Mouse (Mus musculus): ENCODE results near the gene Itpr3. TPM values are rescaled to one million over a fixed set of nuclear protein-coding genes. Genes with fewer than 3 reads are reported as not detected.

The Itpr3 gene
- polyA plus RNA-seq, 1 experiment = 42.0 TPM

- H3K27ac ChIP-seq (ENCODE audit: control insufficient read depth, insufficient read depth, low read length) = no peak overlapping the region
- TF ChIP-seq POLR2A (IDR thresholded peaks at IDR 0.05; ENCODE audit: control insufficient read depth, extremely low read depth, insufficient read depth, low read length, poor library complexity) = no peak
- no peak for TF ChIP-seq CTCF (IDR thresholded peaks at IDR 0.05; ENCODE audit: borderline replicate concordance, control insufficient read depth, extremely low read depth, insufficient read depth, low read length, poor library complexity)
- H3K4me1 ChIP-seq (replicated peaks; ENCODE audit: control insufficient read depth, insufficient read depth, low read length) = peaks cover 13% of the 10 kb centered on the region
- no peaks in the 10 kb centered on the region for H3K27me3 ChIP-seq (ENCODE audit: control insufficient read depth, insufficient read depth, low read length)
- no peaks in the 10 kb centered on the region for H3K36me3 ChIP-seq (ENCODE audit: control insufficient read depth, insufficient read depth, low read length)
- DNase-seq = no peak
- H3K4me3 ChIP-seq (ENCODE audit: control insufficient read depth, insufficient read depth, low read length) = no peak overlapping the region
- WGBS = 90% methylated on average over 5 of the region's 5 CpGs
These were observed 6.3 kb upstream of the Itpr3 start for GRCm38 (mm10) chr17:27050853-27051252.

DNA sequence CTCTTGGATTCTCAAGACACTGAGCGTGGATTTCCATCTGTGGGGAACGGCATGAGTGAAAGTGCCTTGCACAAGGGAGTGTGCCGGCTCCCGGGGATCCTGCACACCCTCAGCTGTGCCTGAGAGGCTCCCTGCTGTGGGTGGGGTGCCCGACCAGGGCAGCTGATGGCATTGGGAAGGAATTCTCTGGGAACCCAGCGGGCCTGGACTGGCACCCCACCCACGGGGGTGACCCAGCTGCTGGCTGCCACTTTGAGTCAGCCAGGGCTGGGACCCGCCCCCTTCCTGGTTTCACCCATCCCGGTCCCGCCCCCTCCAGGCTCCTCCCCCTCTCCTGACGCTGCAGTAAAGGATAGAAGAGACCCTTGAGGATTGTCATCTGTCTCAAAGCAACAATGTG is 5.6 kb upstream of the Itpr3 start:
- DNase-seq = peak; percentile 75
- peak overlapping the region; percentile 30; the same call in 1 of the 2 replicates for H3K4me3 ChIP-seq (ENCODE audit: control insufficient read depth, insufficient read depth, low read length)

GRCm38 (mm10) chr17:27056170-27056569 is 934 bp upstream of the Itpr3 start:
- Histone ChIP-seq H3K36me3 (ENCODE audit: control insufficient read depth, insufficient read depth, low read length) (no peaks in the 10 kb centered on the region), H3K4me1 (replicated peaks; ENCODE audit: control insufficient read depth, insufficient read depth, low read length) (peaks cover 39% of the 10 kb centered on the region), H3K27ac (ENCODE audit: control insufficient read depth, insufficient read depth, low read length) (peak overlapping the region; percentile 77), H3K27me3 (ENCODE audit: control insufficient read depth, insufficient read depth, low read length) (no peaks in the 10 kb centered on the region), H3K4me3 (ENCODE audit: control insufficient read depth, insufficient read depth, low read length) (peak overlapping the region; percentile 97)
- TF ChIP-seq CTCF (IDR thresholded peaks at IDR 0.05; ENCODE audit: borderline replicate concordance, control insufficient read depth, extremely low read depth, insufficient read depth, low read length, poor library complexity) = no peak
- peak; percentile 37; the same call in 1 of the 2 replicates for TF ChIP-seq POLR2A (IDR thresholded peaks at IDR 0.05; ENCODE audit: control insufficient read depth, extremely low read depth, insufficient read depth, low read length, poor library complexity)
- peak; percentile 81 for DNase-seq
- under 1% methylated on average over 13 of the region's 13 CpGs for WGBS

More for the DNA sequence above, 5.6 kb upstream of the Itpr3 start:
- Histone ChIP-seq H3K27ac (ENCODE audit: control insufficient read depth, insufficient read depth, low read length) (no peak overlapping the region), H3K36me3 (ENCODE audit: control insufficient read depth, insufficient read depth, low read length) (no peaks in the 10 kb centered on the region), H3K4me1 (replicated peaks; ENCODE audit: control insufficient read depth, insufficient read depth, low read length) (peaks cover 13% of the 10 kb centered on the region), H3K27me3 (ENCODE audit: control insufficient read depth, insufficient read depth, low read length) (no peaks in the 10 kb centered on the region)
- no peak for TF ChIP-seq POLR2A (IDR thresholded peaks at IDR 0.05; ENCODE audit: control insufficient read depth, extremely low read depth, insufficient read depth, low read length, poor library complexity)
- 19% methylated on average over 11 of the region's 11 CpGs for WGBS

- H3K4me1 ChIP-seq (replicated peaks; ENCODE audit: control insufficient read depth, insufficient read depth, low read length) = peaks cover 30% of the 10 kb centered on the region
- H3K36me3 ChIP-seq (ENCODE audit: control insufficient read depth, insufficient read depth, low read length) = no peaks in the 10 kb centered on the region
- peak overlapping the region; percentile 30 for H3K27ac ChIP-seq (ENCODE audit: control insufficient read depth, insufficient read depth, low read length)
- TF ChIP-seq CTCF (IDR thresholded peaks at IDR 0.05; ENCODE audit: borderline replicate concordance, control insufficient read depth, extremely low read depth, insufficient read depth, low read length, poor library complexity) (no peak), POLR2A (IDR thresholded peaks at IDR 0.05; ENCODE audit: control insufficient read depth, extremely low read depth, insufficient read depth, low read length, poor library complexity) (no peak)
- H3K4me3 ChIP-seq (ENCODE audit: control insufficient read depth, insufficient read depth, low read length) = peak overlapping the region; percentile 97
- H3K27me3 ChIP-seq (ENCODE audit: control insufficient read depth, insufficient read depth, low read length) = no peaks in the 10 kb centered on the region
- WGBS = under 1% methylated on average over 24 of the region's 24 CpGs
- DNase-seq = peak; percentile 32
These were observed 482 bp downstream of the Itpr3 start for GRCm38 (mm10) chr17:27057517-27058055.

DNA sequence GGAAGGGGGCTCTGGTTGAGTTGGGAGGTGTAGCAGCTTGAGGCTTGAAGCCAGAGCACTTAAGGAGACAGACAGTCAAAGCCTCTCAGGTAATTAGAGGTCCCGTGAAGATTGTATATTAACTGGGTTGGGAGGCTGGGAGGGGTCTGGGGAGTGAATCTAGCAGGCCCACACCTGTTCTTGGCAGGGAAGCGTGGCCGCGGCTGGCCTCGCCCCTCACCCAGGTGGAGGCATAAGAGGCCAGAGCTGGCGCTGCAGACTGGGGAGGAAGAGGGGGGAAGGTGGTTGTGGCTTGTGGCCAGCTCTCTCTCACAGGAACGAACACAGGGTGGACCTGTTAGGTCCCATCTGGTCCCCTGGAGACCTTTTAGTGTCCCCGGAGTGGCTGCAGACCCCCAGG is 3.6 kb downstream of the Itpr3 start:
- 7% methylated on average over 8 of the region's 8 CpGs for WGBS
- no peaks in the 10 kb centered on the region for H3K27me3 ChIP-seq (ENCODE audit: control insufficient read depth, insufficient read depth, low read length)

DNA sequence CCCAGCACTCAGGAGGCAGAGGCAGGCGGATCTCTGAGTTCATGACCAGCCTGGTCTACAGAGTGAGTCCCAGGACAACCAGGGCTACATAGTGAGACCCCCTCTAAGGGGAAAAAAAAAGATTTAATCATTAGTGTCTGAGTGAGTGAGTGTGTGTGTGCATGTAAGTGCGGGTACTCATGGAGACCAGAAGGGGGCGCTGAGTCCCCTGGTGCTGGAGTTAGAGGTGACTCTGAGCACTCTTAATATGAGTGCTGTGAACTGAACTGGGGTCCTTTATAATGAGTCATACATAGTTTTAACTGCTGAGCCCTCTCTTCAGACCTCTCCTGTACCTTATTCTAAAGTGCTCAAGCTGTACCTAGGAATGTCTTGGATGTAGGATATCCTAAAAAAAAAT is 4.6 kb downstream of the Itpr3 start:
- peaks cover 40% of the 10 kb centered on the region for H3K4me1 ChIP-seq (replicated peaks; ENCODE audit: control insufficient read depth, insufficient read depth, low read length)
- TF ChIP-seq POLR2A (IDR thresholded peaks at IDR 0.05; ENCODE audit: control insufficient read depth, extremely low read depth, insufficient read depth, low read length, poor library complexity) (no peak), CTCF (IDR thresholded peaks at IDR 0.05; ENCODE audit: borderline replicate concordance, control insufficient read depth, extremely low read depth, insufficient read depth, low read length, poor library complexity) (no peak)
- no peaks in the 10 kb centered on the region for H3K27me3 ChIP-seq (ENCODE audit: control insufficient read depth, insufficient read depth, low read length)
- no peak overlapping the region for H3K27ac ChIP-seq (ENCODE audit: control insufficient read depth, insufficient read depth, low read length)
- H3K36me3 ChIP-seq (ENCODE audit: control insufficient read depth, insufficient read depth, low read length) = no peaks in the 10 kb centered on the region
- no peak for DNase-seq
- no peak overlapping the region for H3K4me3 ChIP-seq (ENCODE audit: control insufficient read depth, insufficient read depth, low read length)
- over 99% methylated on average over 3 of the region's 3 CpGs for WGBS

More for the DNA sequence above, 3.6 kb downstream of the Itpr3 start:
- no peak for DNase-seq
- H3K4me3 ChIP-seq (ENCODE audit: control insufficient read depth, insufficient read depth, low read length) = no peak overlapping the region
- TF ChIP-seq CTCF (IDR thresholded peaks at IDR 0.05; ENCODE audit: borderline replicate concordance, control insufficient read depth, extremely low read depth, insufficient read depth, low read length, poor library complexity) (no peak), POLR2A (IDR thresholded peaks at IDR 0.05; ENCODE audit: control insufficient read depth, extremely low read depth, insufficient read depth, low read length, poor library complexity) (no peak)
- H3K27ac ChIP-seq (ENCODE audit: control insufficient read depth, insufficient read depth, low read length) = no peak overlapping the region
- H3K36me3 ChIP-seq (ENCODE audit: control insufficient read depth, insufficient read depth, low read length) = no peaks in the 10 kb centered on the region
- peaks cover 35% of the 10 kb centered on the region for H3K4me1 ChIP-seq (replicated peaks; ENCODE audit: control insufficient read depth, insufficient read depth, low read length)

DNA sequence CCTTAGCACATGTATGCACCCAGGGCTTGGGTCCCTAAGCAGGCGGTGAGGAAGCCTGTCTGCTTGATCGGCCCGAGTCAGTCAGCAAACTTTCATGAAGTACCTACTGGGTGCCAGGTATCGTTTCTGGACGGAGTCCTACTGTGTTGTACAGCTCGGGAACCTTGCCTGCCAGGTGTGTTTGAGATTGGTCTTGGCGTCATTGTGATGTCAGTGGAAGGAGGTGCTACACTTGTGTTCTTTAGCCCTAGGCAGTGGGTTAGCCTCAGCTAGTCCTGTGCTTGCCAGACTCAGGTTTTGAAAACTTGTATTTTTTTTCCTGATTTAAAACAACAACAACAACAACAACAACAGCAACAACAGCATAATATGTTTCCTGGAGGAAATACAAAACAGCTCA is 5.6 kb downstream of the Itpr3 start:
- no peak overlapping the region for H3K27ac ChIP-seq (ENCODE audit: control insufficient read depth, insufficient read depth, low read length)
- TF ChIP-seq CTCF (IDR thresholded peaks at IDR 0.05; ENCODE audit: borderline replicate concordance, control insufficient read depth, extremely low read depth, insufficient read depth, low read length, poor library complexity) (no peak), POLR2A (IDR thresholded peaks at IDR 0.05; ENCODE audit: control insufficient read depth, extremely low read depth, insufficient read depth, low read length, poor library complexity) (no peak)
- 97% methylated on average over 7 of the region's 7 CpGs for WGBS
- H3K27me3 ChIP-seq (ENCODE audit: control insufficient read depth, insufficient read depth, low read length) = no peaks in the 10 kb centered on the region
- DNase-seq = no peak
- H3K36me3 ChIP-seq (ENCODE audit: control insufficient read depth, insufficient read depth, low read length) = no peaks in the 10 kb centered on the region
- H3K4me3 ChIP-seq (ENCODE audit: control insufficient read depth, insufficient read depth, low read length) = no peak overlapping the region
- H3K4me1 ChIP-seq (replicated peaks; ENCODE audit: control insufficient read depth, insufficient read depth, low read length) = peaks cover 40% of the 10 kb centered on the region
